Mouse (Mus musculus) G1E (cell line): Measurements from ENCODE around the gene Lix1.

ENCODE experiments used
- CTCF ChIP-seq: IDR thresholded peaks from 2 replicates; pipeline ENCODE4 v1.5.1; 2012; ENCODE audit warnings: low read depth, low read length, inconsistent platforms, mixed read lengths
- GATA1 ChIP-seq: IDR thresholded peaks from 2 replicates; pipeline ENCODE4 v1.6.1; 2012; ENCODE audit warnings: borderline replicate concordance, low read length, inconsistent platforms, mixed read lengths
- POLR2AphosphoS5 ChIP-seq: IDR thresholded peaks from 2 replicates; pipeline ENCODE4 v1.6.1; 2012; ENCODE audit warnings: low read depth, low read length, inconsistent platforms; ENCODE audit not compliant: insufficient replicate concordance
- TAL1 ChIP-seq: conservative IDR thresholded peaks from 2 replicates; pipeline ENCODE4 v1.6.1; 2012; ENCODE audit warnings: low read depth, low read length, inconsistent platforms, mixed read lengths

GRCm38 (mm10) chr17:17441876-17442498, 39.5 kb downstream of the Lix1 start:
- TF ChIP-seq CTCF (no peak), POLR2AphosphoS5 (no peak), TAL1 (no peak), GATA1 (no peak)
